ENCODE assay signal across 8 mouse cellular contexts in genomic region chr3:96051839-96052238, GRCm38 (mm10). TPM values are rescaled to one million over a fixed set of nuclear protein-coding genes. Genes with fewer than 3 reads are reported as not detected.
DNase-seq lines count a peak whose midpoint lies in the region; ATAC-seq and TF ChIP-seq lines count a peak whose summit lies in the region.
"Had no signal": no experiment of that assay in that cellular context is flagged by ENCODE, and none has a peak within 500 bp of the region (broad histone marks: within the 10 kb centered on the region; RNA-seq: fewer than 3 reads in every experiment).

No protein-coding gene starts in this region.

- peaks cover 0 to 10% of the 10 kb centered on the region in 2 experiments; a peak in 2 of 4 replicates for H3K36me3 ChIP-seq in MEL (ENCODE audit: control insufficient read depth in 1 of 2, insufficient read depth in 2 of 2, low read length in 2 of 2)

- peak; percentile 22 to 24 for DNase-seq in left cerebral cortex, adult 18-20 months (ENCODE audit: low spot score in 2 of 2)
- DNase-seq in left cerebral cortex, adult 11 months (ENCODE audit: low spot score): no peak
- DNase-seq in MEL (ENCODE audit: low read depth, low spot score): peak; percentile 86
- peak; percentile 42 for DNase-seq in c-Kit-positive CD71-negative TER-119-negative erythroid progenitor cells, embryonic 14.5 days (ENCODE audit: low read depth)
- DNase-seq in heart, adult 8-10 months (ENCODE audit: low spot score): peak; percentile 60
- no peak for DNase-seq in adrenal gland, adult 2 months

- H3K9ac ChIP-seq in MEL (ENCODE audit: control insufficient read depth, low read depth, low read length, poor library complexity, severe bottlenecking): no peak overlapping the region
- H3K9ac ChIP-seq: hindbrain, embryonic 15.5 days had no signal

- TF ChIP-seq EP300 in MEL (IDR thresholded peaks at IDR 0.05; ENCODE audit: low read depth in 1 of 2, low read length in 2 of 2): no peak

- TF ChIP-seq CTCF in MEL (IDR thresholded peaks at IDR 0.05 in 2 of 3, conservative IDR thresholded peaks at IDR 0.05 in 1 of 3; ENCODE audit: control insufficient read depth in 1 of 3, insufficient read depth in 1 of 3, low read depth in 2 of 3, low read length in 3 of 3, poor library complexity in 1 of 3, severe bottlenecking in 1 of 3): peak in 2 of 3 experiments; percentile 99 to 100; a peak in 4 of 6 replicates

- no peaks in the 10 kb centered on the region for H3K27me3 ChIP-seq in MEL (ENCODE audit: control insufficient read depth in 1 of 2, insufficient read depth in 2 of 2, low read length in 2 of 2)
- H3K27me3 ChIP-seq: hindbrain, embryonic 15.5 days had no signal

- no peak for TF ChIP-seq POLR2A in MEL (IDR thresholded peaks at IDR 0.05; ENCODE audit: control insufficient read depth in 1 of 2, insufficient read depth in 1 of 2, low read depth in 1 of 2, low read length in 2 of 2, poor library complexity in 1 of 2)

- peaks cover 0 to 8% of the 10 kb centered on the region in 2 experiments; a peak in 2 of 4 replicates for H3K4me1 ChIP-seq in MEL (ENCODE audit: control insufficient read depth in 1 of 2, insufficient read depth in 2 of 2, low read length in 2 of 2)

- no peak overlapping the region for H3K27ac ChIP-seq in MEL (ENCODE audit: control insufficient read depth, low read depth, low read length)
- H3K27ac ChIP-seq: hindbrain, embryonic 15.5 days had no signal

- TF ChIP-seq RAD21 in MEL (IDR thresholded peaks at IDR 0.05; ENCODE audit: low read depth, low read length): peak; percentile 100

- H3K9me3 ChIP-seq in MEL (replicated peaks; ENCODE audit: insufficient read depth, low read length): no peaks in the 10 kb centered on the region
- H3K9me3 ChIP-seq: hindbrain, embryonic 15.5 days had no signal

- H3K79me2 ChIP-seq in MEL (ENCODE audit: control insufficient read depth, insufficient read depth, low read length, poor library complexity): no peaks in the 10 kb centered on the region; the same call in 1 of the 2 replicates

- H3K4me3 ChIP-seq in MEL (ENCODE audit: control insufficient read depth in 1 of 2, insufficient read depth in 1 of 2, low read depth in 2 of 2, low read length in 2 of 2): no peak overlapping the region
- H3K4me3 ChIP-seq: hindbrain, embryonic 15.5 days had no signal

- ATAC-seq in megakaryocyte-erythroid progenitor cell, adult 5-6 weeks (replicated peaks; ENCODE audit: low FRiP score, low TSS enrichment, poor library complexity, severe bottlenecking): peak; percentile 63

TF ChIP-seq in MEL, 35 proteins besides CTCF, POLR2A, EP300 and RAD21:
- peak; percentile 73 for TF ChIP-seq SIN3A (IDR thresholded peaks at IDR 0.05; ENCODE audit: low read length)
- no peak for TF ChIP-seq ZMIZ1 (IDR thresholded peaks at IDR 0.05; ENCODE audit: low read depth, low read length)
- no peak for TF ChIP-seq NRF1 (IDR thresholded peaks at IDR 0.05; ENCODE audit: insufficient read depth, low read depth, low read length, poor library complexity, severe bottlenecking)
- TF ChIP-seq POLR2AphosphoS2 (IDR thresholded peaks at IDR 0.05; ENCODE audit: low read length): no peak
- TF ChIP-seq ZC3H11A (IDR thresholded peaks at IDR 0.05; ENCODE audit: low read depth, low read length): peak; percentile 97
- no peak for TF ChIP-seq USF1 (IDR thresholded peaks at IDR 0.05; ENCODE audit: low read depth, low read length)
- no peak for TF ChIP-seq BHLHE40 (IDR thresholded peaks at IDR 0.05; ENCODE audit: borderline replicate concordance, low read depth, low read length)
- TF ChIP-seq MAFK (IDR thresholded peaks at IDR 0.05; ENCODE audit: borderline replicate concordance, low read depth, low read length): no peak
- TF ChIP-seq CHD1 (IDR thresholded peaks at IDR 0.05; ENCODE audit: low read depth, low read length): no peak
- TF ChIP-seq POLR2AphosphoS5 (IDR thresholded peaks at IDR 0.05; ENCODE audit: borderline replicate concordance, low read depth, low read length): no peak
- TF ChIP-seq HCFC1 (IDR thresholded peaks at IDR 0.05; ENCODE audit: low read depth, low read length): no peak
- no peak for TF ChIP-seq JUND (IDR thresholded peaks at IDR 0.05; ENCODE audit: low read depth, low read length)
- no peak for TF ChIP-seq GATA1 (IDR thresholded peaks at IDR 0.05; ENCODE audit: low read depth, low read length)
- TF ChIP-seq TCF12 (IDR thresholded peaks at IDR 0.05; ENCODE audit: low read depth, low read length): no peak
- TF ChIP-seq ELF1 (IDR thresholded peaks at IDR 0.05; ENCODE audit: low read depth, low read length): no peak
- peak; percentile 97 for TF ChIP-seq SMC3 (IDR thresholded peaks at IDR 0.05; ENCODE audit: low read depth, low read length)
- no peak for TF ChIP-seq NELFE (IDR thresholded peaks at IDR 0.05; ENCODE audit: low read depth, low read length)
- no peak for TF ChIP-seq MAZ (IDR thresholded peaks at IDR 0.05; ENCODE audit: low read depth, low read length)
- peak; percentile 67 for TF ChIP-seq ZNF384 (IDR thresholded peaks at IDR 0.05; ENCODE audit: low read depth, low read length)

RNA-seq across cellular contexts. Expression of gene Vps45, which starts 6.4 kb away (rescaled TPM):
- 10 to 100 TPM; 46.4 to 46.7 TPM for total RNA-seq in left cerebral cortex, adult 18-20 months (2021)
- total RNA-seq in MEL (2012; rRNA removed): 24.4 and 28.9 TPM in 2 replicates
- polyA plus RNA-seq in MEL (2012; ENCODE audit: insufficient read depth in 1 of 2, insufficient read length in 2 of 2, low read depth in 1 of 2, low replicate concordance in 2 of 2, missing spikeins in 1 of 2): 10 to 100 TPM; 20.6 to 92.0 TPM
- 10 to 100 TPM; 27.2 to 33.8 (median 30.0) TPM for total RNA-seq in heart, adult 8-10 months (2022)
- total RNA-seq in megakaryocyte-erythroid progenitor cell, adult 5-6 weeks (2014; fragmentation: Nextera tagmentation): 29.7 and 38.8 TPM in 2 replicates
- 13.4 and 16.6 TPM in 2 replicates for total RNA-seq in megakaryocyte-erythroid progenitor cell, adult 5-6 weeks (2017)
- total RNA-seq in adrenal gland, adult 2 months (2021): 10 to 100 TPM; 38.3 to 39.4 TPM
- polyA plus RNA-seq in adrenal gland, adult 2 months (2012; rRNA removed): 2.6 and 3.0 TPM in 2 replicates

RNA-seq across cellular contexts. Expression of gene Otud7b, which starts 52.5 kb away (rescaled TPM):
- 10 to 100 TPM; 37.0 to 38.1 TPM for total RNA-seq in left cerebral cortex, adult 18-20 months (2021)
- 25.8 and 27.5 TPM in 2 replicates for total RNA-seq in MEL (2012; rRNA removed)
- polyA plus RNA-seq in MEL (2012; ENCODE audit: insufficient read depth in 1 of 2, insufficient read length in 2 of 2, low read depth in 1 of 2, low replicate concordance in 2 of 2, missing spikeins in 1 of 2): 10 to 100 TPM; 17.9 to 24.4 TPM
- total RNA-seq in heart, adult 8-10 months (2022): 10 to 100 TPM; 55.4 to 63.1 (median 59.8) TPM
- total RNA-seq in megakaryocyte-erythroid progenitor cell, adult 5-6 weeks (2014; fragmentation: Nextera tagmentation): 9.7 and 12.3 TPM in 2 replicates
- total RNA-seq in megakaryocyte-erythroid progenitor cell, adult 5-6 weeks (2017): 11.7 and 15.5 TPM in 2 replicates
- 10 to 100 TPM; 25.0 to 38.2 TPM for total RNA-seq in adrenal gland, adult 2 months (2021)
- polyA plus RNA-seq in adrenal gland, adult 2 months (2012; rRNA removed): 16.3 and 19.7 TPM in 2 replicates

RNA-seq across cellular contexts. Expression of gene Plekho1, which starts 56.0 kb away (rescaled TPM):
- 10 to 100 TPM; 73.6 to 81.9 TPM for total RNA-seq in left cerebral cortex, adult 18-20 months (2021)
- 4.2 and 6.4 TPM in 2 replicates for total RNA-seq in MEL (2012; rRNA removed)
- polyA plus RNA-seq in MEL (2012; ENCODE audit: insufficient read depth in 1 of 2, insufficient read length in 2 of 2, low read depth in 1 of 2, low replicate concordance in 2 of 2, missing spikeins in 1 of 2): 10 to 100 TPM in 1 of 2 experiments, not detected in 1; 19.2 TPM
- total RNA-seq in heart, adult 8-10 months (2022): 10 to 100 TPM; 55.7 to 68.3 (median 61.1) TPM
- 0.61 and 5.4 TPM in 2 replicates for total RNA-seq in megakaryocyte-erythroid progenitor cell, adult 5-6 weeks (2014; fragmentation: Nextera tagmentation)
- total RNA-seq in megakaryocyte-erythroid progenitor cell, adult 5-6 weeks (2017): 5.9 and 10.5 TPM in 2 replicates
- 10 to 100 TPM; 12.9 to 24.7 TPM for total RNA-seq in adrenal gland, adult 2 months (2021)
- 13.8 and 14.0 TPM in 2 replicates for polyA plus RNA-seq in adrenal gland, adult 2 months (2012; rRNA removed)

Comparison
In these comparisons a context has a peak if more than half of its experiments do, and no peak if none do; other contexts are left out.
1. DNase-seq: peak in left cerebral cortex, adult 18-20 months (2 of 2), MEL (single experiment), c-Kit-positive CD71-negative TER-119-negative erythroid progenitor cells, embryonic 14.5 days (single experiment) and heart, adult 8-10 months (single experiment); none in left cerebral cortex, adult 11 months (single experiment) and adrenal gland, adult 2 months (single experiment).